Mouse (Mus musculus) central nervous system, embryonic 11.5 days (tissue): ENCODE results near the gene Slc25a12. TPM values are rescaled to one million over a fixed set of nuclear protein-coding genes. Genes with fewer than 3 reads are reported as not detected.

Source experiments
- polyA plus RNA-seq: library from polyadenylated mRNA; depleted of rRNA; stranded (reverse); fragments of >200 nt; gene quantifications from 2 replicates; pipeline ENCODE4 v1.2.3, GENCODE M21; 2012; rRNA removed

Slc25a12 gene
- polyA plus RNA-seq, result 28.3 and 33.2 TPM in 2 replicates

DNA sequence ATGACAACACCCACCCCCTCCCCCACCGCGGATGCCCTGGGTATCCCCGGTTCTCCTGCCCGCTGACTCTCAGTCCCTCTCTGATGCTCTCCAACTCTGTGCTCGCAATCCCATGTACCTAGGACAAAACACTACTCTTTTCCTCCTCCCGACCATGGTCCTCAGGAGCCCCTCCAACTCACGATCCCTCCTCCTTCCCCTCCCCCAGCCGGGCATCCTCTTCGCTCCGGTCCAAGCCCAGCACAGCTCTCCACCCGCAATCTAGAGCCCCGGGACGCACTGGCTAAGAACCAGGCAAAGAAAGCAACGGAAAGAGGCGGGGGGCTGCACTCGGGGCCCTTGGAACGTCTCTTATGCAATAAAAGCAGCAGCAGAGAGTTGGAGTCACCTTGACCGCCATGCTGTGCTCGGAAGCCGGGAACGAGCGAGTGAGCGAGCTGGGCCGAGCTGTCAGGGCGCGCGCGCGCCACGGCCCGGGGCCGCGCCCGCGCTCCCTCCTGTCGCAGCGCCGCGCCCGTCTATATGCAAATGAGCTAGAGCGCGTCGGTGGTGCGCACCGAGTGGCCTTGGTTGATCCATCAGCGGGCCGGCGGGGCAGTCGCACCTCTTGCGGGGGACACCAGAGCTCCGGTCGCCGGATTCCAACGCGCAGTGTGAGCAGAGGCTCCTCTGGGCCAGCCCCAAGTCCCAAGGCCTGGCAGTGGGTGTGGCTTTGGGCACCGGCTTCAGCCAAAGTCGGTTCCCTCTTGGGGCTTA, at the start of gene Slc25a12:
Gene Slc25a12, minus strand, starts transcription at position 625 of the 756 bp plus-strand sequence.

DNA sequence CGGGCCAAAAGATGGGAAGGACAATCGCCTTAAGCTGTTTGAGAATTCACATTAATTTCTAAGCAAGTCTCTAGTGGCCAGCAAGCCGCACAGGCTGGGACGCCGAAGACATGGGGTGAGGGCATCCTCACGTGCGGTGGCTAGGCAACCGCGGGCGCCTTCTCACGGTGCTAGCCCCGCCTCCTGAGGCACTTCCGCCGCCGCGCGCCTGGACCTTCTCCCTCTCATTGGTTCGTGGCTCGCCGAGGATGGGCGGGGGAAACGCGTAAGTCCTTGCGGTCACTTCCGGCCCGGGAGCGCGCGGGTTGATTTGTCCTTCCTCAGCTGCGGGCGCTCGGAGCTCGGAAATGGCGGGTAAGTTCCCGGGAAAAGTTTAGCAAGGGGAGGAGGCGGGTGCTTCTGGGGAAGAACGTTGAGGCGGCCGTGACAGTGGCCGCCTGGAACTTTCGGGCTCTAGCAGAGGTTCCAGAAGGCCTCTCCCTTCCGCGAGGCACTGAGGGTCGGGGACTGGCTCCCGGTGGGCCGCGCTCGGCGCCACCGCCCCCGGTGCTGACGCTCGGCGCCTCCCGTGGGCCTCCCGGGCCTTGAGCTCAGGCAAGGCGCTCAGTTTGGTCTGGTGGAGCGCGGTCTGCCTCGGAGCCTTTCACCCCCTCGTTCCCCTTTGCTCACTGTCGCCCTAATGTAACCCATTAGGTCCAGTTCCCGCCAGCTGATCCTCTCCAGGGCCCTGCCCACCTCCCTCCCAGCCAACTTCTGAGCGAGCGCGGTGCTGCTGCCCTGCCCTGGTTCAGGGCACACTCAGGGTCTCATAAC, 21.6 kb upstream of the Slc25a12 start, which contains the start of gene Hat1:
Gene Hat1, plus strand, starts transcription at position 8 of the 813 bp plus-strand sequence.

Other genes starting within 250 kb of the Slc25a12 start
- 0.56 and 1.5 TPM in 2 replicates for gene Cybrd1, start 249.8 kb downstream of the Slc25a12 start, polyA plus RNA-seq
- 152 and 273 TPM in 2 replicates for gene Dync1i2, start 156.0 kb downstream of the Slc25a12 start, polyA plus RNA-seq
- 100 and 111 TPM in 2 replicates for gene Hat1, start 21.2 kb upstream of the Slc25a12 start, polyA plus RNA-seq
- gene Metap1d, start 85.5 kb upstream of the Slc25a12 start, polyA plus RNA-seq, result 40.9 and 53.1 TPM in 2 replicates
- 19.1 and 23.3 TPM in 2 replicates for gene Dlx1, start 160.4 kb upstream of the Slc25a12 start, polyA plus RNA-seq
- 12.4 TPM in 2 replicates for gene Dlx2, start 179.0 kb upstream of the Slc25a12 start, polyA plus RNA-seq